Mouse (Mus musculus) midbrain, embryonic 14.5 days (tissue): ENCODE measurements at regions not wholly inside any gene's neighbourhood (a gene's known extent, or its start where the extent isn't known, plus 50 kb on each side); places are given as distances from the start of the nearest gene placed in this dataset.

Source experiments
- ATAC-seq: fragments of 200-750 bp; cut with Nextera tagmentation; 2 replicates; pipeline ENCODE4 v1.8.0; 2017; ENCODE audit warnings: moderate number of reproducible peaks, moderate library complexity; ENCODE audit not compliant: low FRiP score, low TSS enrichment
- DNase-seq: peaks from one replicate; pipeline ENCODE4 v3.0.0-alpha.2; 2015
- H3K27ac ChIP-seq: fragments of 300-500 bp; sonication (generic); replicated peaks from 2 replicates; pipeline ENCODE4 v1.5.1; 2014; ENCODE audit warnings: mild to moderate bottlenecking, low read depth, low read length, moderate library complexity
- H3K27me3 ChIP-seq: fragments of 300-500 bp; sonication (generic); 2 replicates; pipeline ENCODE4 v1.6.1; 2014; ENCODE audit warnings: low read length, control low read depth, mixed read lengths; ENCODE audit not compliant: control insufficient read depth, insufficient read depth
- H3K36me3 ChIP-seq: fragments of 300-500 bp; sonication (generic); 2 replicates; pipeline ENCODE4 v1.6.1; 2014; ENCODE audit warnings: low read length, control low read depth; ENCODE audit not compliant: control insufficient read depth, insufficient read depth
- H3K4me1 ChIP-seq: fragments of 300-500 bp; sonication (generic); 2 replicates; pipeline ENCODE4 v1.6.1; 2014; ENCODE audit warnings: mild to moderate bottlenecking, antibody characterized with exemption, low read length, control low read depth; ENCODE audit not compliant: control insufficient read depth, insufficient read depth
- H3K4me2 ChIP-seq: fragments of 300-500 bp; sonication (generic); 2 replicates; pipeline ENCODE4 v1.6.1; 2014; ENCODE audit warnings: mild to moderate bottlenecking, low read length, moderate library complexity
- H3K4me3 ChIP-seq: fragments of 300-500 bp; sonication (generic); replicated peaks from 2 replicates; pipeline ENCODE4 v1.5.1; 2014; ENCODE audit warnings: low read depth, low read length
- H3K9ac ChIP-seq: fragments of 300-500 bp; sonication (generic); replicated peaks from 2 replicates; pipeline ENCODE4 v1.6.1; 2014; ENCODE audit warnings: mild to moderate bottlenecking, low read length, moderate library complexity
- H3K9me3 ChIP-seq: fragments of 300-500 bp; sonication (generic); 2 replicates; pipeline ENCODE4 v1.6.1; 2016; ENCODE audit warnings: low read length, control low read depth, mixed read lengths; ENCODE audit not compliant: control insufficient read depth
- WGBS: fragments of 180-500 bp; shearing (Covaris S2); extraction: QIAGEN DNeasy Blood & Tissue Kit; methylation state at CpG from one replicate; pipeline ENCODE4 v1.1.7; 2014; 5-methylcytosine and 5-hydroxymethylcytosine counted together

DNA sequence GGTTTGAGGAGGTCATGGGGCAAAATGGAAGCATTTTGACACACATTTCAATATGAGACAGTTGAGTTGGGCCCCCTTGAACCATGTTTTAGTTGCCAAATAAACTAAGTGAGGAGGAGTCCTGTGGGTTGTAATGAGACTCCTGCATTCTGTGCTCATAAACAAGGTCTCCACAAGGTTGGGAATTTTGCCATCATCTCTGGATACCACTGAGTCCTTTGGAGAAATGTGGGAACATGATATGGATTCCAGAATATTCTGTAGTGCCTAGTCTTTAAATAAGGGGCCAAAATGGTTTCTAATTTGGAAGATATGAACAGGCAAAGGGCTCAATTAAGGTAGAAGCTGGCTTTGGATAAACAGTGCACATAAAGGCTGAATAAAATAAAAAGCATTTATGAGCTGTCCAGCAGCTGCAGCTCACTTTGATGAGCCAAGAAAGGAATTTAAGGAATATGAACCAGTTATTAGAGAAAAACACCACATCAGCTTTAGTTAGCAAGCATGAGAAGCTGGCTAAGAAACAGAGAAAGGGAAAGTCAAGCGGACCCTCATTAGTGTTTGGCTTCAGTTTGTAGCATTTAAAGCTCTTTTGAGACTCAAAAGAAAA, 161.3 kb upstream of the Sstr4 start:
- Histone ChIP-seq H3K4me1 (no peaks in the 10 kb centered on the region), H3K9me3 (no peaks in the 10 kb centered on the region), H3K27me3 (no peaks in the 10 kb centered on the region), H3K4me2 (no peak overlapping the region), H3K4me3 (no peak overlapping the region), H3K27ac (no peak overlapping the region), H3K9ac (no peak overlapping the region), H3K36me3 (no peaks in the 10 kb centered on the region)
- DNase-seq: no peak
- 88% methylated on average over 1 of the region's 1 CpGs for WGBS
- ATAC-seq: no peak

DNA sequence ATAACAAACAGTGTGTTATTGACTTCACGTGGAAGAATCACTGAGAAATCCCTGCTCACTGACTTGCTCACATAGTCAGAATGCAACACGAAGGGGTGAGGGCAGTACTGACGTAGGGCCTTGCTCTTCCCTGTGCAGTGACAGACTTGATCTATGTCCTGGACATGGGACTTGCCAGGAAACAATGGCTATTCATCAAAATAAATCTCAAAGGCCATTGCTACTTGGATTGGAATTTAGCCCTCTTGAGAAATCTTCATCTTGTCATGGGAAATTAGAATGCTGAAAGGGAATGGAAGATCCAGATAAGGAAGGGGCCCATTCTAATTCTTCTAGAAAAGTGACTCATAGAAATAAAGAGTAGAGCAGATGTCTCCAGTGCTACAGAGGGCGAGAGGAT, 158.0 kb upstream of the Sstr4 start:
- DNase-seq (no peak), ATAC-seq (no peak)
- Histone ChIP-seq H3K4me2 (no peak overlapping the region), H3K27ac (no peak overlapping the region), H3K4me1 (no peaks in the 10 kb centered on the region), H3K36me3 (no peaks in the 10 kb centered on the region), H3K27me3 (no peaks in the 10 kb centered on the region), H3K9me3 (no peaks in the 10 kb centered on the region), H3K9ac (no peak overlapping the region), H3K4me3 (no peak overlapping the region)
- whole genome bisulfite sequencing: 82% methylated on average over 4 of the region's 4 CpGs

GRCm38 (mm10) chr2:148239046-148239445, 156.1 kb upstream of the Sstr4 start:
- Histone ChIP-seq H3K4me3 (no peak overlapping the region), H3K36me3 (no peaks in the 10 kb centered on the region), H3K4me2 (no peak overlapping the region), H3K9me3 (no peaks in the 10 kb centered on the region), H3K9ac (no peak overlapping the region), H3K4me1 (no peaks in the 10 kb centered on the region), H3K27ac (no peak overlapping the region), H3K27me3 (no peaks in the 10 kb centered on the region)
- ATAC-seq: no peak
- DNase-seq: no peak
- 60% methylated on average over 3 of the region's 3 CpGs for WGBS

- no peaks in the 10 kb centered on the region for H3K4me1 ChIP-seq
- no peak overlapping the region for H3K9ac ChIP-seq
- H3K36me3 ChIP-seq: no peaks in the 10 kb centered on the region
- H3K27me3 ChIP-seq: no peaks in the 10 kb centered on the region
- DNase-seq: no peak
- no peaks in the 10 kb centered on the region for H3K9me3 ChIP-seq
- no peak for ATAC-seq
- 76% methylated on average over 4 of the region's 4 CpGs for WGBS
- H3K27ac ChIP-seq: no peak overlapping the region
- H3K4me2 ChIP-seq: no peak overlapping the region
- no peak overlapping the region for H3K4me3 ChIP-seq
Measured at GRCm38 (mm10) chr2:148242242-148242641, 152.9 kb upstream of the Sstr4 start.

GRCm38 (mm10) chr2:148245575-148245974, 149.6 kb upstream of the Sstr4 start:
- no peaks in the 10 kb centered on the region for H3K27me3 ChIP-seq
- no peak for DNase-seq
- H3K36me3 ChIP-seq: no peaks in the 10 kb centered on the region
- no peaks in the 10 kb centered on the region for H3K9me3 ChIP-seq
- no peak overlapping the region for H3K4me2 ChIP-seq
- WGBS: 86% methylated on average over 2 of the region's 2 CpGs
- no peak overlapping the region for H3K9ac ChIP-seq
- ATAC-seq: no peak
- no peak overlapping the region for H3K4me3 ChIP-seq
- H3K27ac ChIP-seq: no peak overlapping the region
- no peaks in the 10 kb centered on the region for H3K4me1 ChIP-seq

DNA sequence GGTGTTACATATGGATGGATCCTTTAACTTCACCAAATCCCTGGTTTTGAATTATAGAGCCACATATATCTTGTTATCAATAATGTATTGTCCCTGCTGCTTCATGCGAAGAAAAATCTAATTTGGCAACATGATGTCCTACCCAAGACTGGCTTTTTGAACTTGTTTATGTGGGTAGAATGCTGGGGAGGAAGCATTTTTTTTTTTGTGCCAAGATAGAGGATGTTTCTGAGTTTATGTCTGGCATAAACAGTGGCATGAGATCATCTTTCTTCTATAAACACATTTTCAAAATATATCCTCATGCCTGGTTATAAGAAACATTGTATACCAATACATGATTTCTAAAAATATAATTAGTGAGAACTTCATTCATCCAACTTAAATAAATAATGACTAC, 144.2 kb upstream of the Sstr4 start:
- Histone ChIP-seq H3K9ac (no peak overlapping the region), H3K4me2 (no peak overlapping the region), H3K4me3 (no peak overlapping the region), H3K9me3 (no peaks in the 10 kb centered on the region), H3K27ac (no peak overlapping the region), H3K36me3 (no peaks in the 10 kb centered on the region), H3K27me3 (no peaks in the 10 kb centered on the region), H3K4me1 (no peaks in the 10 kb centered on the region)
- DNase-seq: no peak
- WGBS: 96% methylated on average over 1 of the region's 1 CpGs
- ATAC-seq: no peak

DNA sequence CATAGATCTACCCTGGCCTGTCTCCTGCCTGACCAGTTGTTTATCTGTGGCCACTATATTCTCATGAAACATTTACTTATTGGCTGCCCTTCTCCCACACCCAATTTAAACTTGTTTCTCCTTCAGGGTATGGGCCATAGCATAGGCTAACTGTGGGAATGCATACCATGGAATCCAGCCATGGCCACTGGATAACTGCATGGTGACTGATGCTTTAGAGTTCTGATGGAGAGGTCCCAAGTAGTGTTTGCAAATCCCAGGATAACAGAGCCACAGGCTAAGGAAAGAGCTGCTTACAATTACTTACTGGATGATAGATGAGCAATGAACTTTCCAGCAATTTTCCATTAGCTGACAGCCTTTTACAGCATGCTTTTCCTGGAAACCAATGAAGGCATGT, 139.5 kb upstream of the Sstr4 start:
- Histone ChIP-seq H3K27ac (no peak overlapping the region), H3K36me3 (no peaks in the 10 kb centered on the region), H3K27me3 (no peaks in the 10 kb centered on the region), H3K9ac (no peak overlapping the region), H3K9me3 (no peaks in the 10 kb centered on the region), H3K4me1 (no peaks in the 10 kb centered on the region), H3K4me3 (no peak overlapping the region), H3K4me2 (no peak overlapping the region)
- ATAC-seq: no peak
- DNase-seq: no peak

GRCm38 (mm10) chr2:148264111-148264730, 130.9 kb upstream of the Sstr4 start:
- peak; percentile 56 for DNase-seq
- H3K4me2 ChIP-seq: no peak overlapping the region
- no peaks in the 10 kb centered on the region for H3K27me3 ChIP-seq
- no peak overlapping the region for H3K9ac ChIP-seq
- no peak overlapping the region for H3K4me3 ChIP-seq
- no peaks in the 10 kb centered on the region for H3K36me3 ChIP-seq
- H3K27ac ChIP-seq: no peak overlapping the region
- no peaks in the 10 kb centered on the region for H3K9me3 ChIP-seq
- 0 out of 2 replicates have a peak, but pooled peaks cover 8% of the 10 kb centered on the region for H3K4me1 ChIP-seq
- peak; percentile 60; the same call in 1 of the 2 replicates for ATAC-seq
- 52% methylated on average over 3 of the region's 3 CpGs for WGBS

DNA sequence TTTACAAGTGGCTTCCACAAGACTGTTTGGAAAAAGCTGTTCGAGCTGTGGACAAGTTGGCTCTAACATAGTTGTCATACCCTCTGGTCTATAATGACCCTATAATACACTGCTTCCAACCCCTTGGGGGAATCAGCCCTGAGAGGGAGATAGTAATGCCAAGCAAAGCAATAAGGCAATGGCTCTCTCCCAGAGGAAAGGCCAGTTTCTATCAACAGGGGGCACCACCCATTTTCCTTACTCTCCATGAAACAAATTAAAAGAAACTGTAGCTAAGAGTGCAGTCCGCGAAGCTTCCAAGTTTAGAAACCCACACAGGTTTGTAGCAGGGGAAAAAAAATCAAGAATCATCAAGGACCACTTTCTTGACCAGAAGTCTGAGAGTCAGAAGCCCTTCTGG, 115.9 kb upstream of the Sstr4 start:
- no peak overlapping the region for H3K4me2 ChIP-seq
- ATAC-seq: no peak
- 95% methylated on average over 3 of the region's 3 CpGs for whole genome bisulfite sequencing
- no peaks in the 10 kb centered on the region for H3K4me1 ChIP-seq
- no peaks in the 10 kb centered on the region for H3K9me3 ChIP-seq
- no peaks in the 10 kb centered on the region for H3K27me3 ChIP-seq
- no peak overlapping the region for H3K9ac ChIP-seq
- H3K36me3 ChIP-seq: no peaks in the 10 kb centered on the region
- no peak overlapping the region for H3K27ac ChIP-seq
- no peak for DNase-seq
- no peak overlapping the region for H3K4me3 ChIP-seq
